Mouse (Mus musculus) midbrain, postnatal 0 days (tissue): ENCODE measurements around the gene Scnm1. TPM values are rescaled to one million over a fixed set of nuclear protein-coding genes. Genes with fewer than 3 reads are reported as not detected.

Experiments
- ATAC-seq: fragments of 200-750 bp; cut with Nextera tagmentation; 2 replicates; pipeline ENCODE4 v1.8.0; 2017; ENCODE audit warnings: moderate number of reproducible peaks, mild to moderate bottlenecking, moderate TSS enrichment, moderate library complexity; ENCODE audit not compliant: low FRiP score
- DNase-seq: peaks from one replicate; pipeline ENCODE4 v3.0.0-alpha.2; 2015; ENCODE audit warnings: low spot score
- H3K27ac ChIP-seq: fragments of 300-500 bp; sonication (generic); 2 replicates; pipeline ENCODE4 v1.5.1; 2014; ENCODE audit warnings: low read depth, mild to moderate bottlenecking, low read length, mixed read lengths
- H3K27me3 ChIP-seq: fragments of 300-500 bp; sonication (generic); 2 replicates; pipeline ENCODE4 v1.6.1; 2014; ENCODE audit warnings: low read length, control low read depth, mixed read lengths; ENCODE audit not compliant: insufficient read depth
- H3K36me3 ChIP-seq: fragments of 300-500 bp; sonication (generic); 2 replicates; pipeline ENCODE4 v1.6.1; 2014; ENCODE audit warnings: low read length, control low read depth, mixed read lengths; ENCODE audit not compliant: insufficient read depth
- H3K4me1 ChIP-seq: fragments of 300-500 bp; sonication (generic); 2 replicates; pipeline ENCODE4 v1.6.1; 2014; ENCODE audit warnings: mild to moderate bottlenecking, control low read depth, antibody characterized with exemption, low read length, mixed read lengths; ENCODE audit not compliant: insufficient read depth
- H3K4me2 ChIP-seq: fragments of 300-500 bp; sonication (generic); 2 replicates; pipeline ENCODE4 v1.6.1; 2014; ENCODE audit warnings: low read depth, mild to moderate bottlenecking, low read length, mixed read lengths; ENCODE audit not compliant: poor library complexity, severe bottlenecking
- H3K4me3 ChIP-seq: fragments of 300-500 bp; sonication (generic); 2 replicates; pipeline ENCODE4 v1.5.1; 2014; ENCODE audit warnings: low read depth, mild to moderate bottlenecking, low read length, moderate library complexity
- H3K9ac ChIP-seq: fragments of 300-500 bp; sonication (generic); replicated peaks from 2 replicates; pipeline ENCODE4 v1.6.1; 2014; ENCODE audit warnings: mild to moderate bottlenecking, low read length, moderate library complexity, mixed read lengths; ENCODE audit not compliant: poor library complexity, severe bottlenecking
- H3K9me3 ChIP-seq: fragments of 300-500 bp; sonication (generic); 2 replicates; pipeline ENCODE4 v1.6.1; 2016; ENCODE audit warnings: low read length, control low read depth
- CTCF ChIP-seq: IDR thresholded peaks from 2 replicates; pipeline ENCODE4 v1.5.1; 2016; ENCODE audit warnings: antibody characterized with exemption, mild to moderate bottlenecking
- WGBS: fragments of 180-500 bp; shearing (Covaris S2); extraction: QIAGEN DNeasy Blood & Tissue Kit; methylation state at CpG from one replicate; pipeline ENCODE4 v1.1.7; 2014; 5-methylcytosine and 5-hydroxymethylcytosine counted together
- polyA plus RNA-seq: library from polyadenylated mRNA; unstranded; fragments of >200 nt; fragmentation: Nextera tagmentation; extraction: Ambion mirVana; gene quantifications from 2 replicates; pipeline ENCODE4 v1.2.1, GENCODE M21; 2015
- total RNA-seq: library from RNA; depleted of rRNA; stranded (reverse); fragments of >200 nt; gene quantifications from 2 replicates; pipeline ENCODE4 v1.2.3, GENCODE M21; 2014; rRNA removed

The Scnm1 gene
- total RNA-seq (47.6 and 60.4 TPM in 2 replicates), polyA plus RNA-seq (69.6 and 82.7 TPM in 2 replicates)

DNA sequence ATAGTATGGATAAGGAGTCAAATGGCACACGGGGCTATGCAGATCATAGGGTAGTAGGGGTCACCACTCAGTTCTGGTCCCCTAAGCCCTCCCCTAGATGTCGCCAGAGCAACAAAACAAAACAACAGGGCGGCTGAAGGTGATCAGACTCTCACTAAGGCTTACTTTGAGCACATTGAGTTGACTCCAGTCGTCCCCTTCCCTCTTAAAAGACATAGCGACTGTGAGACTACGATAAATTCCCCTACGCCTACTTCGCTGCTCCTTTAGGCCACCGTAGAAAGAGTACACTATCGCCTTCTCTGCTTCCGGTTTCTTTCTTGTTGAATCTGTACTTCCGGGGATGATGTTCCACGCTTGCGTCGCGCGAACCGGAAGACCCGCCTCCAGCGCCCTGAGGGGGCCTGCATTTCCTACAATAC lies at the start of gene Scnm1, which contains the start of gene Lysmd1:
Scnm1 (minus strand) TSS at position 332 of the 422 bp plus-strand sequence.
Lysmd1 (plus strand) TSS at position 409 of the 422 bp plus-strand sequence.
- TF ChIP-seq CTCF: peak; percentile 52
- WGBS: under 1% methylated on average over 20 of the region's 20 CpGs
- Histone ChIP-seq H3K9ac (peak within 1 kb of the TSS; percentile 74), H3K4me2 (peak within 1 kb of the TSS; percentile 83), H3K4me1 (peaks cover 6% of the 10 kb centered on the region; the same call in 1 of the 2 replicates), H3K9me3 (no peaks in the 10 kb centered on the region), H3K36me3 (peaks cover 13% of the 10 kb centered on the region), H3K4me3 (peak within 1 kb of the TSS; percentile 53), H3K27me3 (no peaks in the 10 kb centered on the region), H3K27ac (peak within 1 kb of the TSS; percentile 60)
- peak; percentile 97 for DNase-seq
- peak; percentile 92 for ATAC-seq

DNA sequence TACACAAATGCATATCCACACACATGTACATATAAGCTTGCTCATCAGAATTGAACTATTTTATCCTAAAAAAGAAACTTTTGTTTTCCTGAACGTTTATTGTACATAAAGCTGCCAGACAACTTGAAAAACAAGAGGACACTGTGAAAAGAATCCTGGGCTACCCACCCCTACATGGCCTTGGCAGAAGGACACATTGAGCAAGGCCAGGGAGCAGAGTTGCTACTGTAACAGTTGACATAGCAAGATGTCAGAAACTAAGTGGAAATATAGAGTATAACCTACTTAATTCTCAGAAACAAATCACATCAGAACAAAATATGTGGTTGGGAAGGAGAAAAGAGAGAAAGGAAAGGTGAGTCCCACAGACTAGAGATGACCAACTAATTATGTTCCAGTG lies 48.0 kb upstream of the Scnm1 start:
- 75% methylated on average over 1 of the region's 1 CpGs for WGBS
- H3K36me3 ChIP-seq: peaks cover 6% of the 10 kb centered on the region; the same call in 1 of the 2 replicates
- no peak overlapping the region for H3K4me3 ChIP-seq
- no peaks in the 10 kb centered on the region for H3K4me1 ChIP-seq
- no peak for TF ChIP-seq CTCF
- DNase-seq (no peak), ATAC-seq (no peak)
- H3K4me2 ChIP-seq: no peak overlapping the region
- H3K9me3 ChIP-seq: no peaks in the 10 kb centered on the region
- no peak overlapping the region for H3K9ac ChIP-seq
- no peak overlapping the region for H3K27ac ChIP-seq
- H3K27me3 ChIP-seq: no peaks in the 10 kb centered on the region

GRCm38 (mm10) chr3:95179890-95180289 lies 46.1 kb upstream of the Scnm1 start:
- Histone ChIP-seq H3K4me2 (no peak overlapping the region), H3K36me3 (peaks cover 2% of the 10 kb centered on the region; the same call in 1 of the 2 replicates), H3K27me3 (no peaks in the 10 kb centered on the region), H3K4me1 (no peaks in the 10 kb centered on the region), H3K4me3 (no peak overlapping the region), H3K27ac (no peak overlapping the region), H3K9me3 (no peaks in the 10 kb centered on the region), H3K9ac (no peak overlapping the region)
- no peak for DNase-seq
- no peak for ATAC-seq
- no peak for TF ChIP-seq CTCF
- WGBS: 68% methylated on average over 3 of the region's 3 CpGs

DNA sequence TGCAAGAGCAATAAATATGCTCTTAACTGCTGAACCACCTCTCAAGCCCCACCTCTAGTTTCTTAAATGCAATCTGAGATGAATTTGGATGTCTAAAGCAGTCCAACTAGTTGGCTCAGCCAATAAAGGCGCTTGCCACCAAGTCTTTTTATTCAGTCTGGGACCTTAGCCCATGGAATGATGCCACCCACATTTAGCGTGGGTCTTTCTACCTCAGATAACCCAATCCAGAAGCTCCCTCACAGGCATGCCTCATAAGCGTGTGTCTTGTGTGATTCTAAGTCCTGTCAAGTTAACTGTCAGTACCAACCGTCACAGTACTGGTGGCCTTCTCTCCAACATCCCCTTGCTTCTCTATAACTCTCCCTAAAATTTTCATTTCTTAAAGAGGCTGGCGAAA lies 45.1 kb upstream of the Scnm1 start:
- ATAC-seq (no peak), DNase-seq (no peak)
- Histone ChIP-seq H3K36me3 (no peaks in the 10 kb centered on the region), H3K9ac (no peak overlapping the region), H3K4me1 (no peaks in the 10 kb centered on the region), H3K4me2 (no peak overlapping the region), H3K4me3 (no peak overlapping the region), H3K27ac (no peak overlapping the region), H3K9me3 (no peaks in the 10 kb centered on the region), H3K27me3 (no peaks in the 10 kb centered on the region)
- TF ChIP-seq CTCF: no peak
- 89% methylated on average over 5 of the region's 5 CpGs for WGBS

GRCm38 (mm10) chr3:95177583-95177982 lies 43.8 kb upstream of the Scnm1 start:
- H3K4me2 ChIP-seq: no peak overlapping the region
- DNase-seq (no peak), ATAC-seq (no peak)
- H3K4me1 ChIP-seq: no peaks in the 10 kb centered on the region
- no peaks in the 10 kb centered on the region for H3K27me3 ChIP-seq
- peaks cover 5% of the 10 kb centered on the region for H3K36me3 ChIP-seq
- WGBS: 83% methylated on average over 6 of the region's 6 CpGs
- no peak overlapping the region for H3K27ac ChIP-seq
- no peak overlapping the region for H3K4me3 ChIP-seq
- no peaks in the 10 kb centered on the region for H3K9me3 ChIP-seq
- no peak overlapping the region for H3K9ac ChIP-seq
- no peak for TF ChIP-seq CTCF

GRCm38 (mm10) chr3:95176500-95176899 lies 42.7 kb upstream of the Scnm1 start:
- Histone ChIP-seq H3K27ac (no peak overlapping the region), H3K4me3 (no peak overlapping the region), H3K36me3 (peaks cover 15% of the 10 kb centered on the region), H3K27me3 (no peaks in the 10 kb centered on the region), H3K9me3 (no peaks in the 10 kb centered on the region), H3K4me2 (no peak overlapping the region), H3K4me1 (no peaks in the 10 kb centered on the region), H3K9ac (no peak overlapping the region)
- 62% methylated on average over 3 of the region's 3 CpGs for WGBS
- DNase-seq (no peak), ATAC-seq (no peak)
- TF ChIP-seq CTCF: no peak
